Mouse (Mus musculus) intestine, embryonic 14.5 days (tissue): Measurements from ENCODE around the gene Jaml. TPM values are rescaled to one million over a fixed set of nuclear protein-coding genes. Genes with fewer than 3 reads are reported as not detected.

ENCODE experiments used
- ATAC-seq: fragments of 200-750 bp; cut with Nextera tagmentation; replicated peaks from 2 replicates; pipeline ENCODE4 v1.8.0; 2017; ENCODE audit warnings: low read depth, moderate number of reproducible peaks, moderate TSS enrichment, moderate library complexity; ENCODE audit not compliant: low FRiP score, low TSS enrichment
- DNase-seq: peaks from one replicate; pipeline ENCODE4 v3.0.0-alpha.2; 2018; ENCODE audit warnings: low spot score
- H3K27ac ChIP-seq: fragments of 300-500 bp; sonication (generic); 2 replicates; pipeline ENCODE4 v1.5.1; 2014; ENCODE audit warnings: low read depth, mild to moderate bottlenecking, control low read depth
- H3K27me3 ChIP-seq: fragments of 300-500 bp; sonication (generic); replicated peaks from 2 replicates; pipeline ENCODE4 v1.6.1; 2014; ENCODE audit warnings: low read length, control low read depth; ENCODE audit not compliant: control insufficient read depth, insufficient read depth
- H3K36me3 ChIP-seq: fragments of 300-500 bp; sonication (generic); 2 replicates; pipeline ENCODE4 v1.6.1; 2014; ENCODE audit warnings: low read length, control low read depth; ENCODE audit not compliant: control insufficient read depth, insufficient read depth
- H3K4me1 ChIP-seq: fragments of 300-500 bp; sonication (generic); replicated peaks from 2 replicates; pipeline ENCODE4 v1.6.1; 2014; ENCODE audit warnings: low read length, control low read depth, mixed read lengths; ENCODE audit not compliant: control insufficient read depth, insufficient read depth
- H3K4me2 ChIP-seq: fragments of 300-500 bp; sonication (generic); 2 replicates; pipeline ENCODE4 v1.6.1; 2014; ENCODE audit warnings: low read length
- H3K4me3 ChIP-seq: fragments of 300-500 bp; sonication (generic); 2 replicates; pipeline ENCODE4 v1.5.1; 2014; ENCODE audit warnings: low read depth, low read length, control low read depth, mixed read lengths
- H3K9ac ChIP-seq: fragments of 300-500 bp; sonication (generic); 2 replicates; pipeline ENCODE4 v1.6.1; 2014; ENCODE audit warnings: mild to moderate bottlenecking, low read length
- H3K9me3 ChIP-seq: fragments of 300-500 bp; sonication (generic); 2 replicates; pipeline ENCODE4 v1.6.1; 2016; ENCODE audit warnings: low read length, control low read depth; ENCODE audit not compliant: control insufficient read depth
- WGBS: fragments of 180-500 bp; shearing (Covaris S2); extraction: QIAGEN DNeasy Blood & Tissue Kit; methylation state at CpG from one replicate; pipeline ENCODE4 v1.1.7; 2014; 5-methylcytosine and 5-hydroxymethylcytosine counted together
- polyA plus RNA-seq: library from polyadenylated mRNA; unstranded; fragments of >200 nt; fragmentation: Nextera tagmentation; extraction: Ambion mirVana; gene quantifications from 2 replicates; pipeline ENCODE4 v1.2.1, GENCODE M21; 2014

Gene Jaml
- polyA plus RNA-seq, 1 experiment from 2014 or later: 49.4 TPM

GRCm38 (mm10) chr9:45146267-45146597 lies 67.2 kb downstream of the Jaml start:
- no peak overlapping the region for H3K27ac ChIP-seq
- no peak overlapping the region for H3K9ac ChIP-seq
- H3K36me3 ChIP-seq: no peaks in the 10 kb centered on the region
- H3K4me2 ChIP-seq: peak overlapping the region; percentile 58
- H3K27me3 ChIP-seq: peaks cover 34% of the 10 kb centered on the region
- no peaks in the 10 kb centered on the region for H3K4me1 ChIP-seq
- H3K4me3 ChIP-seq: peak overlapping the region; percentile 27
- no peaks in the 10 kb centered on the region for H3K9me3 ChIP-seq
- ATAC-seq (no peak), DNase-seq (peak; percentile 91)
- 0% methylated on average over 5 of the region's 5 CpGs for WGBS

DNA sequence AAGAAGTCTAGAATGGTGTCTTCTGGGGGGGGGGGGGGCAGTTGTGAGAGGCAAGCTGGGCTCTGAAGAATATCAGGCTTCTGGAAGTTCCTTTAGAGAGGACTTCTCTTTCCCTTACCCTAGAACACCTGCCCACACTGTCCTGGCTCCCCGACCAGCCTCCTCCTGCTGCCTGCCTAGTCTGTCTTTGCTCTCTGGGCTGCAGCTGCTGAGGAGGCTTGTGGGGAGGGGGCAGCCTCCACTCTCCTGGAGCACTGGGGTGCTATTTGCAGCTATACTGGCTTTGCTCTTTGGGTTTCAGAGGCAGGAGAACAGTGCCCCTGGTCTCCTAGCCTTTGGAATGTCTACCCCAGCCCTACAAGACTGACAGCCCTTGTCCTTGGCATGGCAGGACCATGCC lies 72.0 kb downstream of the Jaml start:
- Histone ChIP-seq H3K9me3 (no peaks in the 10 kb centered on the region), H3K36me3 (no peaks in the 10 kb centered on the region), H3K27me3 (peaks cover 2% of the 10 kb centered on the region), H3K9ac (no peak overlapping the region), H3K4me2 (no peak overlapping the region), H3K27ac (no peak overlapping the region), H3K4me1 (no peaks in the 10 kb centered on the region), H3K4me3 (no peak overlapping the region)
- DNase-seq (no peak), ATAC-seq (no peak)
- 69% methylated on average over 1 of the region's 1 CpGs for WGBS

DNA sequence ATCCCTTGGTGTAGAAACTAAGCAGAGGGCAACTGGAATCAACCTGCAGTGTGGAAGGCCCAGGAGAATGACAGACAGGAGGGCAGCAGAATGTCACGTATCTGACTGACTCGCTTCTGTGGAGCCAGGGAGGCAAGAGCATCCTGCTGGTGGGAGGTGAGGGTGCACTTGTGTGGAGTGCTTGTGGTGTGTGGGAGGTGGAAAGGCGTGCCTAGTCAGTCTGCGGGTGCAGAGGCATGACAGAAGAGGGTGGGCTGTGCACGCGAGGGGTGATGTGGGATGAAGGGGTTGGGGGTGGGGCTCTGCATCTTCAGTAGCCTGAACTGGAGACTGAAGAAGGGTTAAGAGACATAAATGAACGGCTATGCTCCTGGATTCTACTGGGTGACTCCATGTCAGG lies 74.4 kb downstream of the Jaml start:
- 66% methylated on average over 7 of the region's 7 CpGs for WGBS
- Histone ChIP-seq H3K9ac (no peak overlapping the region), H3K9me3 (no peaks in the 10 kb centered on the region), H3K4me3 (no peak overlapping the region), H3K27ac (no peak overlapping the region), H3K36me3 (no peaks in the 10 kb centered on the region), H3K4me1 (no peaks in the 10 kb centered on the region), H3K27me3 (no peaks in the 10 kb centered on the region; the same call in 1 of the 2 replicates), H3K4me2 (no peak overlapping the region)
- no peak for DNase-seq
- no peak for ATAC-seq

Other genes starting within 250 kb of the Jaml start
- gene Kmt2a, start 197.9 kb upstream of the Jaml start, polyA plus RNA-seq: 10.4 and 14.7 TPM in 2 replicates
- 722 and 905 TPM in 2 replicates for gene Atp5l, start 158.4 kb upstream of the Jaml start, polyA plus RNA-seq
- gene Ube4a, start 113.6 kb upstream of the Jaml start, polyA plus RNA-seq: 28.0 and 31.3 TPM in 2 replicates
- 0.35 and 0.55 TPM in 2 replicates for gene Cd3g, start 98.8 kb upstream of the Jaml start, polyA plus RNA-seq
- not detected in 2 replicates for gene Cd3d, start 97.4 kb upstream of the Jaml start, polyA plus RNA-seq
- gene Cd3e, start 69.6 kb upstream of the Jaml start, polyA plus RNA-seq: 0.49 TPM in 1 of 2 replicates, not detected in the other
- gene Mpzl2, start 39.4 kb upstream of the Jaml start, polyA plus RNA-seq: 26.7 and 27.0 TPM in 2 replicates
- 6.3 and 6.5 TPM in 2 replicates for gene Mpzl3, start 24.0 kb upstream of the Jaml start, polyA plus RNA-seq
- gene Scn2b, start 38.6 kb downstream of the Jaml start, polyA plus RNA-seq: 3.7 and 3.8 TPM in 2 replicates
- not detected in 2 replicates for gene Scn4b, start 59.2 kb downstream of the Jaml start, polyA plus RNA-seq
- 0.22 TPM in 1 of 2 replicates, not detected in the other for gene BC049352, start 102.8 kb downstream of the Jaml start, polyA plus RNA-seq
- 22.3 and 23.2 TPM in 2 replicates for gene Tmprss4, start 124.9 kb downstream of the Jaml start, polyA plus RNA-seq
- 1.3 and 1.5 TPM in 2 replicates for gene Il10ra, start 190.0 kb downstream of the Jaml start, polyA plus RNA-seq
- 0.48 and 0.80 TPM in 2 replicates for gene Tmprss13, start 239.9 kb downstream of the Jaml start, polyA plus RNA-seq